Mouse (Mus musculus) MEL (cell line): ENCODE measurements at regions not wholly inside any gene's neighbourhood (a gene's known extent, or its start where the extent isn't known, plus 50 kb on each side); places are given as distances from the start of the nearest gene placed in this dataset.

Experiments used
- DNase-seq: peaks from one replicate; pipeline ENCODE4 v3.0.0; 2011; ENCODE audit warnings: low read depth, low spot score
- H3K27ac ChIP-seq: 2 replicates; pipeline ENCODE4 v1.5.1; 2012; ENCODE audit warnings: low read depth, mild to moderate bottlenecking, control low read depth, low read length, moderate library complexity; ENCODE audit not compliant: control insufficient read depth
- H3K27me3 ChIP-seq, 2 experiments: fragments of 150-350 bp in 1 of 2; sonication (generic) in 1 of 2; 2 replicates each; pipeline ENCODE4 v1.6.1; 2012; ENCODE audit warnings: low read length in 2 of 2, mild to moderate bottlenecking in 2 of 2, improper control_type of control experiment in 1 of 2, moderate library complexity in 1 of 2; ENCODE audit not compliant: insufficient read depth in 2 of 2, control insufficient read depth in 1 of 2
- H3K36me3 ChIP-seq, 2 experiments: 2 replicates each; pipeline ENCODE4 v1.6.1; 2012 to 2014; ENCODE audit warnings: low read length in 2 of 2, improper control_type of control experiment in 1 of 2, inconsistent platforms in 1 of 2, mild to moderate bottlenecking in 1 of 2; ENCODE audit not compliant: insufficient read depth in 2 of 2, control insufficient read depth in 1 of 2
- H3K4me1 ChIP-seq, 2 experiments: fragments of 150-350 bp in 1 of 2; sonication (generic) in 1 of 2; 2 replicates each; pipeline ENCODE4 v1.6.1; 2012; ENCODE audit warnings: low read length in 2 of 2, improper control_type of control experiment in 1 of 2, mild to moderate bottlenecking in 1 of 2; ENCODE audit not compliant: insufficient read depth in 2 of 2, control insufficient read depth in 1 of 2
- H3K4me3 ChIP-seq, 2 experiments: fragments of 150-350 bp in 1 of 2; sonication (generic) in 1 of 2; 2 replicates each; pipeline ENCODE4 v1.5.1; 2012; ENCODE audit warnings: low read depth in 2 of 2, low read length in 2 of 2, mild to moderate bottlenecking in 2 of 2, moderate library complexity in 2 of 2, control low read depth in 1 of 2, improper control_type of control experiment in 1 of 2; ENCODE audit not compliant: control insufficient read depth in 1 of 2, insufficient read depth in 1 of 2
- H3K79me2 ChIP-seq: 2 replicates; pipeline ENCODE4 v1.6.1; 2012; ENCODE audit warnings: mild to moderate bottlenecking, low read length, moderate library complexity; ENCODE audit not compliant: control insufficient read depth, poor library complexity, insufficient read depth
- H3K9ac ChIP-seq: 2 replicates; pipeline ENCODE4 v1.6.1; 2012; ENCODE audit warnings: low read depth, mild to moderate bottlenecking, control low read depth, low read length, moderate library complexity; ENCODE audit not compliant: control insufficient read depth, poor library complexity, severe bottlenecking
- H3K9me3 ChIP-seq: fragments of 150-350 bp; sonication (generic); replicated peaks from 2 replicates; pipeline ENCODE4 v1.6.1; 2012; ENCODE audit warnings: mild to moderate bottlenecking, low read length, improper control_type of control experiment, moderate library complexity; ENCODE audit not compliant: insufficient read depth
- BHLHE40 ChIP-seq: IDR thresholded peaks from 2 replicates; pipeline ENCODE4 v1.6.1; 2012; ENCODE audit warnings: low read depth, mild to moderate bottlenecking, inconsistent platforms, low read length, improper control_type of control experiment, borderline replicate concordance
- CHD2 ChIP-seq: IDR thresholded peaks from 2 replicates; pipeline ENCODE4 v1.6.1; 2011; ENCODE audit warnings: low read length, improper control_type of control experiment
- CTCF ChIP-seq, 3 experiments: IDR thresholded peaks in 2 of 3; conservative IDR thresholded peaks in 1 of 3; 2 replicates each; pipeline ENCODE4 v1.5.1; 2011 to 2012; ENCODE audit warnings: low read length in 3 of 3, low read depth in 2 of 3, mild to moderate bottlenecking in 2 of 3, improper control_type of control experiment in 1 of 3, inconsistent platforms in 1 of 3, mixed read lengths in 1 of 3, moderate library complexity in 1 of 3; ENCODE audit not compliant: control insufficient read depth in 1 of 3, insufficient read depth in 1 of 3, poor library complexity in 1 of 3, severe bottlenecking in 1 of 3
- E2F4 ChIP-seq: IDR thresholded peaks from 2 replicates; pipeline ENCODE4 v1.6.1; 2011; ENCODE audit warnings: low read depth, low read length, improper control_type of control experiment, borderline replicate concordance
- EP300 ChIP-seq, 2 experiments: IDR thresholded peaks; 2 replicates each; pipeline ENCODE4 v1.6.1; 2011; ENCODE audit warnings: improper control_type of control experiment in 2 of 2, low read length in 2 of 2, low read depth in 1 of 2, mild to moderate bottlenecking in 1 of 2
- ETS1 ChIP-seq: IDR thresholded peaks from 2 replicates; pipeline ENCODE4 v1.6.1; 2012; ENCODE audit warnings: low read depth, mild to moderate bottlenecking, inconsistent platforms, low read length, improper control_type of control experiment, moderate library complexity
- GABPA ChIP-seq: IDR thresholded peaks from 2 replicates; pipeline ENCODE4 v1.6.1; 2012; ENCODE audit warnings: low read depth, mild to moderate bottlenecking, inconsistent platforms, low read length, improper control_type of control experiment, moderate library complexity
- GATA1 ChIP-seq: IDR thresholded peaks from 2 replicates; pipeline ENCODE4 v1.6.1; 2011; ENCODE audit warnings: low read depth, low read length, improper control_type of control experiment
- MAFK ChIP-seq: IDR thresholded peaks from 2 replicates; pipeline ENCODE4 v1.6.1; 2011; ENCODE audit warnings: low read depth, mild to moderate bottlenecking, low read length, improper control_type of control experiment, borderline replicate concordance
- MAX ChIP-seq: IDR thresholded peaks from 2 replicates; pipeline ENCODE4 v1.6.1; 2011; ENCODE audit warnings: low read length, improper control_type of control experiment
- MAZ ChIP-seq: IDR thresholded peaks from 2 replicates; pipeline ENCODE4 v1.6.1; 2012; ENCODE audit warnings: low read depth, mild to moderate bottlenecking, inconsistent platforms, low read length, improper control_type of control experiment
- MEF2A ChIP-seq: IDR thresholded peaks from 2 replicates; pipeline ENCODE4 v1.6.1; 2014; ENCODE audit warnings: low read depth, mild to moderate bottlenecking, inconsistent platforms, low read length, improper control_type of control experiment; ENCODE audit not compliant: poor library complexity, insufficient replicate concordance, severe bottlenecking; ENCODE audit errors: extremely low read depth
- MYB ChIP-seq: IDR thresholded peaks from 2 replicates; pipeline ENCODE4 v1.6.1; 2011; ENCODE audit warnings: mild to moderate bottlenecking, low read depth, low read length, improper control_type of control experiment
- NELFE ChIP-seq: IDR thresholded peaks from 2 replicates; pipeline ENCODE4 v1.6.1; 2011; ENCODE audit warnings: low read depth, low read length, improper control_type of control experiment
- NRF1 ChIP-seq: IDR thresholded peaks from 2 replicates; pipeline ENCODE4 v1.6.1; 2014; ENCODE audit warnings: low read depth, mild to moderate bottlenecking, inconsistent platforms, low read length, improper control_type of control experiment, moderate library complexity; ENCODE audit not compliant: poor library complexity, insufficient read depth, severe bottlenecking
- TAL1 ChIP-seq: IDR thresholded peaks from 2 replicates; pipeline ENCODE4 v1.6.1; 2012; ENCODE audit warnings: mild to moderate bottlenecking, inconsistent platforms, low read length, moderate library complexity, mixed read lengths
- TBP ChIP-seq: IDR thresholded peaks from 2 replicates; pipeline ENCODE4 v1.8.0; 2011; ENCODE audit warnings: low read depth, low read length, improper control_type of control experiment
- TCF12 ChIP-seq: IDR thresholded peaks from 2 replicates; pipeline ENCODE4 v1.6.1; 2014; ENCODE audit warnings: low read depth, mild to moderate bottlenecking, inconsistent platforms, low read length, improper control_type of control experiment, moderate library complexity
- UBTF ChIP-seq: IDR thresholded peaks from 2 replicates; pipeline ENCODE4 v1.6.1; 2012; ENCODE audit warnings: low read depth, mild to moderate bottlenecking, inconsistent platforms, low read length, improper control_type of control experiment, moderate library complexity, borderline replicate concordance; ENCODE audit not compliant: insufficient read depth
- USF1 ChIP-seq: IDR thresholded peaks from 2 replicates; pipeline ENCODE4 v1.6.1; 2014; ENCODE audit warnings: low read depth, mild to moderate bottlenecking, inconsistent platforms, low read length, improper control_type of control experiment, moderate library complexity
- USF2 ChIP-seq, 2 experiments: IDR thresholded peaks; 2 replicates each; pipeline ENCODE4 v1.6.1; 2011 to 2012; ENCODE audit warnings: improper control_type of control experiment in 2 of 2, low read length in 2 of 2, borderline replicate concordance in 1 of 2, inconsistent platforms in 1 of 2, low read depth in 1 of 2, mild to moderate bottlenecking in 1 of 2; ENCODE audit not compliant: insufficient read depth in 1 of 2
- ZC3H11A ChIP-seq: IDR thresholded peaks from 2 replicates; pipeline ENCODE4 v1.6.1; 2012; ENCODE audit warnings: low read depth, mild to moderate bottlenecking, inconsistent platforms, low read length, improper control_type of control experiment
- ZKSCAN1 ChIP-seq: IDR thresholded peaks from 2 replicates; pipeline ENCODE4 v1.6.1; 2012; ENCODE audit warnings: low read depth, mild to moderate bottlenecking, inconsistent platforms, low read length, improper control_type of control experiment, moderate library complexity

- TF ChIP-seq CHD2: no peak
- no peak for TF ChIP-seq NRF1
- TF ChIP-seq BHLHE40: no peak
- no peak for TF ChIP-seq GATA1
- no peak for TF ChIP-seq USF2 (IDR thresholded peaks at IDR 0.05; ENCODE audit: borderline replicate concordance in 1 of 2, insufficient read depth in 1 of 2, low read depth in 1 of 2, low read length in 2 of 2)
- no peak for TF ChIP-seq EP300 (IDR thresholded peaks at IDR 0.05; ENCODE audit: low read depth in 1 of 2, low read length in 2 of 2)
- TF ChIP-seq MYB: no peak
- no peak for TF ChIP-seq TAL1
- no peak for TF ChIP-seq MAZ
- TF ChIP-seq GABPA: no peak
- TF ChIP-seq MEF2A: no peak
- TF ChIP-seq ZC3H11A: no peak
- no peak for TF ChIP-seq E2F4
- TF ChIP-seq UBTF: no peak
- no peak for TF ChIP-seq MAX
- no peaks in the 10 kb centered on the region for H3K9me3 ChIP-seq
- no peak overlapping the region for H3K27ac ChIP-seq
- H3K4me3 ChIP-seq: no peak overlapping the region
- H3K9ac ChIP-seq: no peak overlapping the region
- no peaks in the 10 kb centered on the region for H3K36me3 ChIP-seq
- H3K27me3 ChIP-seq: no peaks in the 10 kb centered on the region
- no peak for DNase-seq
- no peaks in the 10 kb centered on the region for H3K4me1 ChIP-seq
- H3K79me2 ChIP-seq: no peaks in the 10 kb centered on the region
Observed at GRCm38 (mm10) chr4:12356992-12357634, 185.3 kb upstream of the Fam92a start.

GRCm38 (mm10) chr4:12353337-12353856 lies 181.6 kb upstream of the Fam92a start:
- no peak overlapping the region for H3K9ac ChIP-seq
- no peaks in the 10 kb centered on the region for H3K27me3 ChIP-seq
- H3K4me3 ChIP-seq: no peak overlapping the region
- H3K9me3 ChIP-seq: no peaks in the 10 kb centered on the region
- no peak for DNase-seq
- no peaks in the 10 kb centered on the region for H3K36me3 ChIP-seq
- no peaks in the 10 kb centered on the region for H3K79me2 ChIP-seq
- no peaks in the 10 kb centered on the region for H3K4me1 ChIP-seq
- no peak overlapping the region for H3K27ac ChIP-seq
- TF ChIP-seq UBTF: no peak
- TF ChIP-seq TAL1: no peak
- no peak for TF ChIP-seq EP300 (IDR thresholded peaks at IDR 0.05; ENCODE audit: low read depth in 1 of 2, low read length in 2 of 2)
- no peak for TF ChIP-seq USF2 (IDR thresholded peaks at IDR 0.05; ENCODE audit: borderline replicate concordance in 1 of 2, insufficient read depth in 1 of 2, low read depth in 1 of 2, low read length in 2 of 2)
- TF ChIP-seq TBP: no peak
- TF ChIP-seq TCF12: no peak
- TF ChIP-seq GATA1: no peak
- TF ChIP-seq NELFE: no peak
- no peak for TF ChIP-seq MAFK
- no peak for TF ChIP-seq ZKSCAN1
- TF ChIP-seq BHLHE40: no peak
- TF ChIP-seq USF1: no peak
- TF ChIP-seq ETS1: no peak
- no peak for TF ChIP-seq MEF2A
- TF ChIP-seq CTCF (IDR thresholded peaks at IDR 0.05 in 2 of 3, conservative IDR thresholded peaks at IDR 0.05 in 1 of 3; ENCODE audit: control insufficient read depth in 1 of 3, insufficient read depth in 1 of 3, low read depth in 2 of 3, low read length in 3 of 3, poor library complexity in 1 of 3, severe bottlenecking in 1 of 3): no peak
- TF ChIP-seq E2F4: no peak
